Mouse (Mus musculus) ES-Bruce4 (cell line): Measurements from ENCODE around the gene Tatdn2.

ENCODE experiments used
- CTCF ChIP-seq: IDR thresholded peaks from one replicate; pipeline ENCODE4 v1.8.1; 2011; ENCODE audit warnings: low read depth, low read length
- EP300 ChIP-seq: IDR thresholded peaks from 2 replicates; pipeline ENCODE4 v1.6.1; 2011; ENCODE audit warnings: low read depth, low read length; ENCODE audit not compliant: insufficient read depth
- POLR2A ChIP-seq: IDR thresholded peaks from one replicate; pipeline ENCODE4 v1.8.1; 2011; ENCODE audit warnings: low read length; ENCODE audit not compliant: insufficient read depth

DNA sequence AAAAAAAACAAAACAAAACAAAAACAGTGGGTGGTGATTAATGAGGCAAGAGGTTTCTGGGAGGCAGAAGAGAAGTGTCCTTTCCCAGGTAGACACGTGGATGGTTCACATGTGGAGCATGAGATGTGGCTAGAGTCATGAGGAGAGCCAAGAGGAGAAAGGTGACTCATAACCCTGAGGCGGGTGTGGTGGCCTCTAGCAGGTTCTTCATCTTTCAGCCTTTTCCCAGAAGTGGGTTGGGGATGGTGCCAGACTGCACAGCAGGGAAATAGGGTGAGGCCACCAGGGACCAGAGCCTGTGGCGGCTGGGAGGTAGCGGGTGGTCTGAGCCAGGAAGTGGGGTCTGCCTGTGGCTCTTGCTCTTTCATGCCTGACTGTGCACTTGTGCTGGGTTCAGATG, 21.6 kb upstream of the Tatdn2 start:
- TF ChIP-seq POLR2A (no peak), CTCF (no peak), EP300 (no peak)
